Mouse (Mus musculus) testis, adult 2 months (tissue): Measurements from ENCODE around the gene B3galnt2.

Experiments used
- CTCF ChIP-seq: fragments of 200-500 bp; IDR thresholded peaks from 2 replicates; pipeline ENCODE4 v1.5.1; 2012; ENCODE audit warnings: low read depth, mild to moderate bottlenecking, inconsistent platforms, low read length, moderate library complexity; ENCODE audit not compliant: control insufficient read depth, insufficient read depth, insufficient replicate concordance
- POLR2A ChIP-seq: fragments of 200-500 bp; IDR thresholded peaks from 2 replicates; pipeline ENCODE4 v1.6.1; 2012; ENCODE audit warnings: low read depth, mild to moderate bottlenecking, inconsistent platforms, low read length, moderate library complexity; ENCODE audit not compliant: control insufficient read depth

GRCm38 (mm10) chr13:14040186-14040585 lies 85.9 kb downstream of the B3galnt2 start:
- TF ChIP-seq POLR2A, result no peak
- no peak for TF ChIP-seq CTCF
